Mouse (Mus musculus): ENCODE measurements around the gene Mab21l1.

Mab21l1 gene

DNA sequence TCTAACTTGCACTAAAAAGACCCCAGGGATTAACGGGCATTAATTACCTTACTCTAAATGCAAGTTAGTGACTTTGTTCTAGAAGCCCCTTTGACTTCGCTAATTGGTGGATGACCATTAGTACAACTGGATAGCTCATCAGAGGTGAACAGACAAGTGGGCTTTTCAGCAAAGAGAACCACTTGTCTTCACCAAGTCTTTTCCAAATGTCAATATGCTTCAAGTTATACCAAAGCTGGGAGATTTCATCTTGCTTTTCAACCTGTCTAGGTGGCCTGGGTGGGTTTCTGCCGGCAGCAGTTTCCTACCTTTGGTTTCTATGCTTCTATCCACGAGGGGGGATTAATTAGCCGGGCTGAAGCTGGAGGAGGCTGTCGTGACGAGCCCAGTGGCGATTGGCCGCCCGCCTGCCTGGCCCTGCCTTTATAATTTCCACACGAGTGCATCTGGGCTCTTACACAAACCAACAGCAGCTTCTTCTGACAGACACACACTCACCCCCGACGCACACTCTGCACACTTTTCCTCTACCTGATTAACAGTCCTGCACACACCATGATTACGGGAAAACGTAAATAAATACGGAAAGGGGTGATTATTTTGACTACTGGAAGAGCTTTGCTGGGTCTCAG, at the start of gene Mab21l1:
Gene Mab21l1 (plus strand): TSS at position 455 of the 632 bp plus-strand sequence.
- no peak for DNase-seq (ENCODE audit: low spot score in 2 of 2)

GRCm38 (mm10) chr3:55733665-55734064, 48.6 kb upstream of the Mab21l1 start:
- DNase-seq (ENCODE audit: low spot score in 2 of 2), result no peak

DNA sequence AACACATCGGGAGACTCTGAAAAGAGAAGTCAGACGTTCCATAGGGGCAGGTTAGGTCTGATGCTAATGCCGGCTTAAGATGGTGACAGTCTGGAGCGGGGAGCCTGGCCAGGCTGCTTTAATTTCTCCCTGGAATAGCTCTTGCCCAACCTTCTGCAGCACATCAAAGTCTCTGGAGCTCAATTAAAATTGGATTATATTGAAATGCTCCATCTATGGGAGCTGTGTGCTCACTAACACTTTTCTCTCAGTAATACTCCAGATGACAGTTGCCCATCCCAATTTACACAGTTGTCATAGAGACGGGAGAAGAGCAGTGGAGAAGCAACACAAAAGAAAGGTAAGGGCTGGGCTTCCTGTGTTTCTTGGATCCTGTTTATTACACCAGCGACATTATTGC, 40.9 kb upstream of the Mab21l1 start:
- no peak for DNase-seq (ENCODE audit: low spot score in 2 of 2)

DNA sequence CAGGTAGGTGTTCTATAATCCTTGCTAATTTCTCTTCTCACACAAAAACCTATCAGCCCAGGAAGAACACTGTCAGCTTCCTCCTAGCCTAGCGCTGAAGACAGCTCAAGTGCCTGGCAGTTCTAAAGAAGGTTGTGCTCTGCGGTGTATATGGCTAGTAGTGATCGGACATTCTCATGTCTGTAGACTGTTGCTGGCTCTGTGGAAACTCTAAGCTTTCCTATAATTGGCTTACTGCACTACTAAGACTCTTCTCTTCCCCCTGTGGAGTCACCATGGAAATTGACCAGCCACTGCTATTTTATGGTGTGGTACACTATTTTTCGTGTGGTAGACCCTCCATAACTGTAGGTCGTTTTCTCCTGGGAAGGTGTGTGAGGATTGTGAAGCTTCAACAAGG, 40.1 kb upstream of the Mab21l1 start:
- no peak for DNase-seq (ENCODE audit: low spot score in 2 of 2)

GRCm38 (mm10) chr3:55742654-55743053, 39.7 kb upstream of the Mab21l1 start:
- DNase-seq (ENCODE audit: low spot score in 2 of 2), result no peak

DNA sequence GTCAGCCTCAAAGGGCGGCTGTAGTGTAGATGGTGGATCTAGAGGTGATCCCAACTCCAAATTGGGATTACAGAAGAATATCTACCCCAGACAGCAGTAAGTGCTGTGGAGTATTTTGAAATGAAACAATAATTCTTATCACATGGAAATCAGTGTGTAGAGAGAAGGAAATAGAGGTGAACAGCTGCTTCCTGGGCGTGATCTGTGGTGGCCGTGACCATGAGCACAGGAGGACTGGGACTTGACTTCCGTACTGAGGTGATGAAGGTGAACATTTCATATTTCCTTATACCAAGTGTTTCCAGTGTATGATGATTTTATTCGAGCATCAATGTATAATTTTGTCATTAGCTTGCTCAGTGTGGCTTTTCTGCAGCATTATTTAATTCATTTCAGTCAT, 38.4 kb upstream of the Mab21l1 start:
- no peak for DNase-seq (ENCODE audit: low spot score in 2 of 2)

- no peak for DNase-seq (ENCODE audit: low spot score in 2 of 2)
These were observed 31.8 kb upstream of the Mab21l1 start for GRCm38 (mm10) chr3:55750445-55751065.

DNA sequence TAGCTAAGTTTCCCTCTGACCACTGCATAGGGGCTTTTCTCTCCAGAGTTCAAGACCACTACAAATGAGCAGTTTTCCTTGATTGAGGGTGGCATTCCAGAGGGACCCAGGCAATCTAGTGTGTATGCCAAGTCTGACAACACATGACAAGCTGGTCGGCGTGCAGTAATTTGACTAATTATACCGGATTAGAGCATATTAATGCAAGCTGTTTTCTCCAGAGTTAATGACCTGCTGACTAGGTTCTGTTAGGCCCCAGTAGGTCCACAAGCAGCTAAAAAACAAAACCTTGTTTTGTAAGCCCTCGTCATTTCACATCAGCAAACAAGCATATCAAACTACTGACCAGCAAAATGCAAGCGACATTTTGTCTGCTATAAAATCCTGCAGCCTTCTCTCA, 30.9 kb upstream of the Mab21l1 start:
- DNase-seq (ENCODE audit: low spot score in 2 of 2), result no peak

DNA sequence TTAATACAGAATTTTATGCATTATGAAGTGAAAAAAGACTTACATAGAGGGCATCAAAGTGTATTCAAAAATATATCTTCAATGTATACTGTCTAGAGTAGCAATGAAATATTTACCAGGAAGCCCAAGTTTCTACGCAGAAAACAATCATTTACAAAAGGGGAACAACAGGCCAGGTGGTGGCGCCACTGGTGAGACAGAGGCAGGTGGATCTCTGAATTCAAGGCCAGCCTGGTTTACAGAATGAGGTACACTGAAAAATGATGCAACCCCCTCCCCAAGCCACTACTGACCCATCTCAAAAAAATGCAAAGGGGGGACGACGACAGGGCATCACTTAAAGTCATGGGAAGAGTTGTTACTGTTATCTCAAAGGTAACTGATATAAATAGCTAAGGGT, 29.8 kb upstream of the Mab21l1 start:
- no peak for DNase-seq (ENCODE audit: low spot score in 2 of 2)

DNA sequence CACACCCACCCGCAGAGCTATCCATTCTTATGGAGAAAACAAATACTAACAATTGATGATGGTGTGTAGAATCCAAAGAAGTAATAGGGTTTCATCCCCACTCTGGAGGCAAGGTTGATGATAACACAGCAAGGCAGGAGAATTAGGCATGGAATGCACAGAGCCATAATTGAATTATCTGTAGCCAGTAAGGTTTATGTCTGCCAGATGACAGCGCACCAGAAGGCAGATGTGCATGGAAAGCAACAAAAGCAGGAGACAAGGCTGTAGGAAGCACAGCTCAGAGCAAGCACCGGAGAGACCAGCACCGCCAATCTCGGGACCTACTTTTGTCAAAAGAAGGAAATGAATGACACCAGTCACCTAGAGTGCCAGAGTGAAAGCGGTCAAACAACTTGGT, 28.4 kb upstream of the Mab21l1 start:
- no peak for DNase-seq (ENCODE audit: low spot score in 2 of 2)

DNA sequence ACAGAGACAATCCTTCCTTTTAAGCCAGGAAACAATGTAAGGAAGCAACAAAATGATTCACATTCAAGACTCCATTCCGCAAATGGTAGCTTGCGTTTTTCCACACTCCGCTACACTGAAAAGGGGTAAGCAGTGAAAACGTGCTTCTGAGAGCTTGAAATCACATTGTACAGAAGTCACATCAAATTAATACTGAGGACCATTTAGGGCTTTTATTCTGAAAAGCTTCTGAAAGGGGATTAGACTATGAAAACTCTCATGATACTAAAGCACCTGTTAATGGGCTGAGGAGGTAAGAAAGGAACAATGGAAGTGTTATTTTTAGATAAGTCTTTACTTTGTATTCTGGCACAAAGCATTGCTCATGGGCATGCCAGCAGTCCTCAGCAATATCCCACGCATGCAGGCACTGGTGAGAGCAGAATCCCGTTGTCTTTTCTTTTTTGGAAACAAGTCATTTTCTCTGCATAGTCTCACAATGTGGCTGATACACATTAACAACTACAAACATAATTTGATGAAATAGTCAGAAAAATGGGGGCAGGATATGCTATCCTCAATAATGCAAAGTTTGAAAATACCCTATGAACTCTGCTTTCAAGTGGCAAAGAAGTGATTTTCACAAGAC, 27.2 kb upstream of the Mab21l1 start:
- no peak for DNase-seq (ENCODE audit: low spot score in 2 of 2)

- no peak for DNase-seq (ENCODE audit: low spot score in 2 of 2)
These were observed 26.3 kb upstream of the Mab21l1 start for GRCm38 (mm10) chr3:55755805-55756601.

GRCm38 (mm10) chr3:55756602-55757190, 25.6 kb upstream of the Mab21l1 start:
- DNase-seq (ENCODE audit: low spot score in 2 of 2), result no peak

DNA sequence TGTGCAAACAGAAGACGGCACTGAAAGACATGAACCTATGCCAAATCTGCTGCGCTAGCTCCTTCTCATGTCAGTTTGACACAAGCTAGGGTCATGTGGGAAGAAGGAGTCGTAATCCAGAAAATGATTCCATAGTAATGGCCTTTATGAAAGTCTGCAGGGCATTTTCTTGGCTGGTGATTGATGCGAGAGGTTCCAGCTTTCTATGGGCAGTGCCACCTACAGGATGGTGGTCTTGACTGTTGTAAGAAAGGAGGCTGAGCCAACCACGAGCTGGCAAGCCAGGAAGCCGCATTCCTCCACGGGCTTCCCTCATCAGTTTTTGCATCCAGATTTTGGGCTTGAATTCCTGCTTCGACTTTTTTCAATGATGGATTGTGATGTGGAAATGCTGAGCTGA, 24.0 kb upstream of the Mab21l1 start:
- DNase-seq (ENCODE audit: low spot score in 2 of 2), result no peak

DNA sequence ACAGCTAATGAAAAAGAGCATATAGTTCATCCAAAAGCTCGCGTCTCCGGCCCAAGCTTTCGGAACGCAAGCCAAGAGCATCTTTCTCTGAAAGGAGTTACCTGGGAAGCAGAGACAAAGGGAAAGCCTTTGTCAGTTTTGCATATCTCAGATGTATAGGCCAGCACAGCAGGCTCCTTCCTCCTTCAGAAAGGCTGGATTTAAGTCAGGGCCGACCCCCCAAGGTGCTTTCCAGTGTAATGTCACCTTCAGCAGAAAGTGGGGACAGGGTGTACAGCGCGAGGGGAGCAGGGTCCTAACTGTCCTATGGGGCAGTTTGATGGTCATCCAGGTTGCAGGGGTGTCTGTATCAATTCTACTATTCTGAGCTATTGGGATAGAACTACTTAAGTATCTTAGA, 18.7 kb upstream of the Mab21l1 start:
- no peak for DNase-seq (ENCODE audit: low spot score in 2 of 2)

DNA sequence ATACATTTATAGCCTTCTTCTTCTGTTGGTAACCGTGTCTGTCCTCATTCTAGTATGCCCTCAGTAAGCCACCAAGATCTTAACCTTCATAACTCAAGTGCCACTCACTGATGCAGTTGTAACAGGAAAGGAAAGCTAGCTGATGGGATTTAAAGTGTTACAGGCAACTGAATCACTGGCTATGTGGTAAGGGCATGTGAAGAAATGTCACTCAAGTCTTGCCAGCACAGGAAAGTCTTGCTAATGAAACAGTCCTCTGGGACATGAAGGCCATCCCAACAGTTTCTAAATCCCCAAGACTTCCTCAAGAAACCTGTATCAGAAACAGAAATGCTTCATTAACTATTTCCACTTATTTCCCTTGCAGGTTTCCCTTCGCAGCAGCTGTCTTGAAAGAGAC, 13.7 kb upstream of the Mab21l1 start:
- no peak for DNase-seq (ENCODE audit: low spot score in 2 of 2)

DNA sequence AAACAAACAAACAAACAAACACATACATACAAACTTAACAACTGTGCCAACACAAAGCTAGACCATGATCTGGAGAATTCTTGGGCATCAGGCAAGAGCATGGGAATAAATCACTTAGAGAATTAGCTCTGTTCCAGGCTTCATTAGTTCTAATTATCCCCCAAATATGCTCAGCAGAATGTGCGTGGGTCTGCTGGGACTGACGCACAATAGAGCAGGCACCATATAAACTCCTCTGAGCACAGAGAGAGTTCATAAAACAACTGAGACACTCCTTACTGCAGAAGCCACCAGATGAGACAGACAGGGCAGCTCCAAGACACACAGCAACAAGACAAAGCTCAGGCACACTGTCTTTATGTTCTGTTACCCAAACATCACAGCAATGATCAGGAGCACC, 13.0 kb upstream of the Mab21l1 start:
- no peak for DNase-seq (ENCODE audit: low spot score in 2 of 2)

GRCm38 (mm10) chr3:55774203-55774602, 8.1 kb upstream of the Mab21l1 start:
- no peak for DNase-seq (ENCODE audit: low spot score in 2 of 2)

- DNase-seq (ENCODE audit: low spot score in 2 of 2), result no peak
These were observed 7.1 kb upstream of the Mab21l1 start for GRCm38 (mm10) chr3:55775245-55775644.

DNA sequence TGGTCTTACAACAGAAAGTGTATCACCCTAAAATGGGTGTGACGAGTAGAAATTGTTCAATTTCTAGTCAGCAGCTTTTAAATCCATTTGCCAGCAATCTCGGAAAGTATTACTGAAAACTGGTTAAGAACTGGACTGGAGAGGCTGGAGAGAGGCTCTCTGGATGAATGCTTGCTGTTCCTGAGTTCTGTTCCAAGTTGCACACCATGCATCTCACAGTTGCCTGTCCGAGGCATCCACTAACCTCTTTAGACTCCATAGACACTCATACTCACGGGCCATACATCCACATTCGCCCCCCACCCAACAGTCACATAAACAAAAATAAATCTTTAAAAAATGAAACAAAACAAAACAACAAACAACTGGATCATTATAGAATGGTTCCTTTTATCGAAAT, 6.6 kb upstream of the Mab21l1 start:
- no peak for DNase-seq (ENCODE audit: low spot score in 2 of 2)

DNA sequence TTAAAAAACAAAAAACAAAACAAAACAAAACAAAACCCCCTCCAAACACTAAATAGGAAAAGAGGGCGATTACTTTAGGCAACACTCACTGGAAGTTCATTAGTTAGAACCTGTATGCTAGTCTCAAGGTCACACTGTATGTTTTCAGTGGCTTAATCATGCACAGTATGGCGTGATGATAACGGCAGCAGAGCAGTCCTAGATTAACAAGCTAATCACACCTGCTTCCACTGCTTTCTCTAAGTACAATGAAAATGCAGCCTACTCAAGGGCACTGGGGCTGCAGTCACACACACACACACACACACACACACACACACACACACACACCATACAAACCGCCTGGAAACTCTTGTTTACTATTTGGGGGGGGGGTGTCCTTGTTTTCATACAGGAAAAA, 4.8 kb upstream of the Mab21l1 start:
- no peak for DNase-seq (ENCODE audit: low spot score in 2 of 2)

Measured in urinary bladder, adult 18-20 months (tissue).